Mouse (Mus musculus) MEL (cell line): ENCODE measurements around the gene Rab37. TPM values are rescaled to one million over a fixed set of nuclear protein-coding genes. Genes with fewer than 3 reads are reported as not detected.

Source experiments
- DNase-seq: peaks from one replicate; pipeline ENCODE4 v3.0.0; 2011; ENCODE audit warnings: low read depth, low spot score
- H3K27ac ChIP-seq: 2 replicates; pipeline ENCODE4 v1.5.1; 2012; ENCODE audit warnings: low read depth, mild to moderate bottlenecking, control low read depth, low read length, moderate library complexity; ENCODE audit not compliant: control insufficient read depth
- H3K27me3 ChIP-seq, 2 experiments: fragments of 150-350 bp in 1 of 2; sonication (generic) in 1 of 2; 2 replicates each; pipeline ENCODE4 v1.6.1; 2012; ENCODE audit warnings: low read length in 2 of 2, mild to moderate bottlenecking in 2 of 2, improper control_type of control experiment in 1 of 2, moderate library complexity in 1 of 2; ENCODE audit not compliant: insufficient read depth in 2 of 2, control insufficient read depth in 1 of 2
- H3K36me3 ChIP-seq, 2 experiments: 2 replicates each; pipeline ENCODE4 v1.6.1; 2012 to 2014; ENCODE audit warnings: low read length in 2 of 2, improper control_type of control experiment in 1 of 2, inconsistent platforms in 1 of 2, mild to moderate bottlenecking in 1 of 2; ENCODE audit not compliant: insufficient read depth in 2 of 2, control insufficient read depth in 1 of 2
- H3K4me1 ChIP-seq, 2 experiments: fragments of 150-350 bp in 1 of 2; sonication (generic) in 1 of 2; 2 replicates each; pipeline ENCODE4 v1.6.1; 2012; ENCODE audit warnings: low read length in 2 of 2, improper control_type of control experiment in 1 of 2, mild to moderate bottlenecking in 1 of 2; ENCODE audit not compliant: insufficient read depth in 2 of 2, control insufficient read depth in 1 of 2
- H3K4me3 ChIP-seq, 2 experiments: fragments of 150-350 bp in 1 of 2; sonication (generic) in 1 of 2; 2 replicates each; pipeline ENCODE4 v1.5.1; 2012; ENCODE audit warnings: low read depth in 2 of 2, low read length in 2 of 2, mild to moderate bottlenecking in 2 of 2, moderate library complexity in 2 of 2, control low read depth in 1 of 2, improper control_type of control experiment in 1 of 2; ENCODE audit not compliant: control insufficient read depth in 1 of 2, insufficient read depth in 1 of 2
- H3K79me2 ChIP-seq: 2 replicates; pipeline ENCODE4 v1.6.1; 2012; ENCODE audit warnings: mild to moderate bottlenecking, low read length, moderate library complexity; ENCODE audit not compliant: control insufficient read depth, poor library complexity, insufficient read depth
- H3K9ac ChIP-seq: 2 replicates; pipeline ENCODE4 v1.6.1; 2012; ENCODE audit warnings: low read depth, mild to moderate bottlenecking, control low read depth, low read length, moderate library complexity; ENCODE audit not compliant: control insufficient read depth, poor library complexity, severe bottlenecking
- H3K9me3 ChIP-seq: fragments of 150-350 bp; sonication (generic); replicated peaks from 2 replicates; pipeline ENCODE4 v1.6.1; 2012; ENCODE audit warnings: mild to moderate bottlenecking, low read length, improper control_type of control experiment, moderate library complexity; ENCODE audit not compliant: insufficient read depth
- BHLHE40 ChIP-seq: IDR thresholded peaks from 2 replicates; pipeline ENCODE4 v1.6.1; 2012; ENCODE audit warnings: low read depth, mild to moderate bottlenecking, inconsistent platforms, low read length, improper control_type of control experiment, borderline replicate concordance
- CHD2 ChIP-seq: IDR thresholded peaks from 2 replicates; pipeline ENCODE4 v1.6.1; 2011; ENCODE audit warnings: low read length, improper control_type of control experiment
- E2F4 ChIP-seq: IDR thresholded peaks from 2 replicates; pipeline ENCODE4 v1.6.1; 2011; ENCODE audit warnings: low read depth, low read length, improper control_type of control experiment, borderline replicate concordance
- EP300 ChIP-seq, 2 experiments: IDR thresholded peaks; 2 replicates each; pipeline ENCODE4 v1.6.1; 2011; ENCODE audit warnings: improper control_type of control experiment in 2 of 2, low read length in 2 of 2, low read depth in 1 of 2, mild to moderate bottlenecking in 1 of 2
- ETS1 ChIP-seq: IDR thresholded peaks from 2 replicates; pipeline ENCODE4 v1.6.1; 2012; ENCODE audit warnings: low read depth, mild to moderate bottlenecking, inconsistent platforms, low read length, improper control_type of control experiment, moderate library complexity
- GATA1 ChIP-seq: IDR thresholded peaks from 2 replicates; pipeline ENCODE4 v1.6.1; 2011; ENCODE audit warnings: low read depth, low read length, improper control_type of control experiment
- HCFC1 ChIP-seq: IDR thresholded peaks from 2 replicates; pipeline ENCODE4 v1.6.1; 2012; ENCODE audit warnings: low read depth, mild to moderate bottlenecking, inconsistent platforms, low read length, improper control_type of control experiment, moderate library complexity
- KAT2A ChIP-seq: conservative IDR thresholded peaks from 2 replicates; pipeline ENCODE4 v1.6.1; 2012; ENCODE audit warnings: low read depth, low read length, improper control_type of control experiment, inconsistent platforms
- MAX ChIP-seq: IDR thresholded peaks from 2 replicates; pipeline ENCODE4 v1.6.1; 2011; ENCODE audit warnings: low read length, improper control_type of control experiment
- MAZ ChIP-seq: IDR thresholded peaks from 2 replicates; pipeline ENCODE4 v1.6.1; 2012; ENCODE audit warnings: low read depth, mild to moderate bottlenecking, inconsistent platforms, low read length, improper control_type of control experiment
- MEF2A ChIP-seq: IDR thresholded peaks from 2 replicates; pipeline ENCODE4 v1.6.1; 2014; ENCODE audit warnings: low read depth, mild to moderate bottlenecking, inconsistent platforms, low read length, improper control_type of control experiment; ENCODE audit not compliant: poor library complexity, insufficient replicate concordance, severe bottlenecking; ENCODE audit errors: extremely low read depth
- MXI1 ChIP-seq: IDR thresholded peaks from 2 replicates; pipeline ENCODE4 v1.6.1; 2011; ENCODE audit warnings: mild to moderate bottlenecking, low read depth, low read length, improper control_type of control experiment
- MYB ChIP-seq: IDR thresholded peaks from 2 replicates; pipeline ENCODE4 v1.6.1; 2011; ENCODE audit warnings: mild to moderate bottlenecking, low read depth, low read length, improper control_type of control experiment
- MYC ChIP-seq: IDR thresholded peaks from 2 replicates; pipeline ENCODE4 v1.6.1; 2011; ENCODE audit warnings: low read depth, mild to moderate bottlenecking, low read length, improper control_type of control experiment, moderate library complexity
- POLR2A ChIP-seq, 2 experiments: IDR thresholded peaks; 2 replicates each; pipeline ENCODE4 v1.6.1; 2011 to 2012; ENCODE audit warnings: low read length in 2 of 2, mild to moderate bottlenecking in 2 of 2, control low read depth in 1 of 2, improper control_type of control experiment in 1 of 2, low read depth in 1 of 2, moderate library complexity in 1 of 2; ENCODE audit not compliant: control insufficient read depth in 1 of 2, insufficient read depth in 1 of 2, poor library complexity in 1 of 2
- RCOR1 ChIP-seq: IDR thresholded peaks from 2 replicates; pipeline ENCODE4 v1.6.1; 2012; ENCODE audit warnings: low read depth, mild to moderate bottlenecking, inconsistent platforms, low read length, improper control_type of control experiment
- SIN3A ChIP-seq: IDR thresholded peaks from 2 replicates; pipeline ENCODE4 v1.6.1; 2012; ENCODE audit warnings: low read length, improper control_type of control experiment, inconsistent platforms
- TAL1 ChIP-seq: IDR thresholded peaks from 2 replicates; pipeline ENCODE4 v1.6.1; 2012; ENCODE audit warnings: mild to moderate bottlenecking, inconsistent platforms, low read length, moderate library complexity, mixed read lengths
- TBP ChIP-seq: IDR thresholded peaks from 2 replicates; pipeline ENCODE4 v1.8.0; 2011; ENCODE audit warnings: low read depth, low read length, improper control_type of control experiment
- TCF12 ChIP-seq: IDR thresholded peaks from 2 replicates; pipeline ENCODE4 v1.6.1; 2014; ENCODE audit warnings: low read depth, mild to moderate bottlenecking, inconsistent platforms, low read length, improper control_type of control experiment, moderate library complexity
- ZMIZ1 ChIP-seq: IDR thresholded peaks from 2 replicates; pipeline ENCODE4 v1.6.1; 2012; ENCODE audit warnings: low read depth, mild to moderate bottlenecking, inconsistent platforms, low read length, improper control_type of control experiment, moderate library complexity
- ZNF384 ChIP-seq: IDR thresholded peaks from 2 replicates; pipeline ENCODE4 v1.6.1; 2012; ENCODE audit warnings: low read depth, mild to moderate bottlenecking, inconsistent platforms, low read length, improper control_type of control experiment
- polyA plus RNA-seq, 2 experiments: library from polyadenylated mRNA; stranded (reverse) in 1 of 2; unstranded in 1 of 2; fragments of >175 nt in 1 of 2; fragments of >200 nt in 1 of 2; gene quantifications; 2 replicates each; pipeline versions ENCODE4 v1.2.1 to v1.2.4; 2012; ENCODE audit warnings: low replicate concordance in 2 of 2, low read depth in 1 of 2; ENCODE audit not compliant: insufficient read length in 2 of 2, insufficient read depth in 1 of 2, missing spikeins in 1 of 2
- total RNA-seq: library from RNA; depleted of rRNA; stranded (reverse); fragments of 300-350 nt; gene quantifications from 2 replicates; pipeline ENCODE4 v1.2.3, GENCODE M21; 2012

Rab37 gene
- total and polyA plus RNA-seq, 3 experiments = 14.6 to 20.6 TPM; not detected in 1

GRCm38 (mm10) chr11:115195933-115196332 is 104.7 kb downstream of the Rab37 start:
- Histone ChIP-seq H3K36me3 (peaks cover under 1 to 67% of the 10 kb centered on the region in 2 experiments), H3K27ac (peak overlapping the region; percentile 94), H3K4me3 (no peak overlapping the region), H3K4me1 (peaks cover 51 to 62% of the 10 kb centered on the region in 2 experiments), H3K9me3 (no peaks in the 10 kb centered on the region), H3K9ac (peak overlapping the region; percentile 34), H3K27me3 (no peaks in the 10 kb centered on the region), H3K79me2 (peaks cover 12% of the 10 kb centered on the region; the same call in 1 of the 2 replicates)
- TF ChIP-seq E2F4 = no peak
- peak; percentile 81; the same call in 1 of the 2 replicates for TF ChIP-seq TCF12
- peak; percentile 95 for TF ChIP-seq GATA1
- no peak for TF ChIP-seq ZNF384
- no peak; the same call in 1 of the 2 replicates for TF ChIP-seq MAZ
- peak; percentile 96 for TF ChIP-seq SIN3A
- TF ChIP-seq TBP = peak; percentile 58
- no peak for TF ChIP-seq CHD2
- TF ChIP-seq MYC = no peak
- peak in 1 of 2 experiments; percentile 64; a peak in 2 of 4 replicates for TF ChIP-seq POLR2A (IDR thresholded peaks at IDR 0.05; ENCODE audit: control insufficient read depth in 1 of 2, insufficient read depth in 1 of 2, low read depth in 1 of 2, low read length in 2 of 2, poor library complexity in 1 of 2)
- TF ChIP-seq BHLHE40 = no peak
- TF ChIP-seq RCOR1 = peak; percentile 74; the same call in 1 of the 2 replicates
- TF ChIP-seq EP300 (IDR thresholded peaks at IDR 0.05; ENCODE audit: low read depth in 1 of 2, low read length in 2 of 2) = peak; percentile 69 to 84; a peak in 3 of 4 replicates
- peak; percentile 96 for TF ChIP-seq ETS1
- TF ChIP-seq MXI1 = peak; percentile 85
- TF ChIP-seq TAL1 = peak; percentile 53
- TF ChIP-seq HCFC1 = no peak; the same call in 1 of the 2 replicates
- peak; percentile 92 for DNase-seq

DNA sequence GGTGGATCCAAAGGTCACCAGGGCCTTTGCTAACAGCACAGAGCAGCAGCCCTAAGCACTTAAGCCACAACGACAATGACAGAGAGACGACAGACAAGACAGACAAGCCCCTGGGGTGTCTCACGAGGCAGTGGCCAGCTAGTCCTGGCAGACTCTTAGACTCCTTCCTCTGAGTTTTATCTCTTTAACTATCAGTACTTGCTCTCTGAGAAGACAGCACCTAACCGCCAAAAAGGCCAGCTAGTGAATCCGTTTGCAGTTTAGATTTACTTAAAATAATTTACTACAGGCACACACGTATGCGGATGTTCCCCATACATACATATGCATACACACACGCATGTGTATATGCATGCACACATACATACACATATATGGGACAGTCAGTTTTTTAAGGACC is 106.3 kb downstream of the Rab37 start:
- DNase-seq = peak; percentile 51
- no peaks in the 10 kb centered on the region for H3K9me3 ChIP-seq
- no peak for TF ChIP-seq TCF12
- peak; percentile 53 to 67 for TF ChIP-seq EP300 (IDR thresholded peaks at IDR 0.05; ENCODE audit: low read depth in 1 of 2, low read length in 2 of 2)
- no peak for TF ChIP-seq MEF2A
- TF ChIP-seq MAX = 0 out of 2 replicates have a peak, but pooled peaks have one; percentile 5
- TF ChIP-seq KAT2A = no peak
- no peak for TF ChIP-seq MYC
- no peak for TF ChIP-seq ZMIZ1
- TF ChIP-seq RCOR1 = no peak
- TF ChIP-seq MAZ = no peak
- TF ChIP-seq SIN3A = peak; percentile 16; the same call in 1 of the 2 replicates
- TF ChIP-seq ETS1 = peak; percentile 68
- TF ChIP-seq MXI1 = peak; percentile 37; the same call in 1 of the 2 replicates
- TF ChIP-seq POLR2A (IDR thresholded peaks at IDR 0.05; ENCODE audit: control insufficient read depth in 1 of 2, insufficient read depth in 1 of 2, low read depth in 1 of 2, low read length in 2 of 2, poor library complexity in 1 of 2) = peak in 1 of 2 experiments; percentile 30; a peak in 1 of 4 replicates
- peak; percentile 59; the same call in 1 of the 2 replicates for TF ChIP-seq MYB
- peak; percentile 42; the same call in 1 of the 2 replicates for TF ChIP-seq GATA1
- H3K27ac ChIP-seq = peak overlapping the region; percentile 87
- peaks cover 12% of the 10 kb centered on the region; the same call in 1 of the 2 replicates for H3K79me2 ChIP-seq
- H3K27me3 ChIP-seq = no peaks in the 10 kb centered on the region
- H3K4me3 ChIP-seq = no peak overlapping the region
- peaks cover 4 to 55% of the 10 kb centered on the region in 2 experiments for H3K36me3 ChIP-seq
- H3K4me1 ChIP-seq = peaks cover 45 to 54% of the 10 kb centered on the region in 2 experiments
- peak overlapping the region; percentile 49 for H3K9ac ChIP-seq
